Mouse (Mus musculus) small intestine, adult 2 months (tissue): ENCODE results near the gene Nudt8. TPM values are rescaled to one million over a fixed set of nuclear protein-coding genes. Genes with fewer than 3 reads are reported as not detected.
"Not testable (repeated sequence)": the region's sequence is repeated elsewhere in the genome, so short reads cannot be mapped to it uniquely, and the experiment has no call there.

Experiments
- H3K27ac ChIP-seq: fragments of 200-500 bp; 2 replicates; pipeline ENCODE4 v1.5.1; 2012; ENCODE audit warnings: low read depth, low read length, control low read depth, inconsistent platforms; ENCODE audit not compliant: insufficient read depth
- H3K27me3 ChIP-seq: fragments of 200-500 bp; 2 replicates; pipeline ENCODE4 v1.6.1; 2012; ENCODE audit warnings: mild to moderate bottlenecking, moderate library complexity, low read length, inconsistent platforms; ENCODE audit not compliant: control insufficient read depth, insufficient read depth
- H3K36me3 ChIP-seq: fragments of 200-500 bp; 2 replicates; pipeline ENCODE4 v1.6.1; 2012; ENCODE audit warnings: mild to moderate bottlenecking, low read length, control low read depth, inconsistent platforms; ENCODE audit not compliant: control insufficient read depth, insufficient read depth
- H3K4me1 ChIP-seq: fragments of 200-500 bp; 2 replicates; pipeline ENCODE4 v1.6.1; 2012; ENCODE audit warnings: low read length, inconsistent platforms, mixed read lengths; ENCODE audit not compliant: control insufficient read depth, insufficient read depth, insufficient read length
- H3K4me3 ChIP-seq: fragments of 200-500 bp; 2 replicates; pipeline ENCODE4 v1.5.1; 2012; ENCODE audit warnings: low read depth, mild to moderate bottlenecking, control low read depth, inconsistent platforms, low read length, moderate library complexity
- CTCF ChIP-seq: fragments of 200-500 bp; IDR thresholded peaks from 2 replicates; pipeline ENCODE4 v1.5.1; 2012; ENCODE audit warnings: low read depth, mild to moderate bottlenecking, control low read depth, inconsistent platforms, low read length, moderate library complexity, mixed read lengths; ENCODE audit not compliant: insufficient replicate concordance, insufficient read length; ENCODE audit errors: extremely low read depth
- POLR2A ChIP-seq: fragments of 200-500 bp; IDR thresholded peaks from 2 replicates; pipeline ENCODE4 v1.6.1; 2012; ENCODE audit warnings: low read depth, mild to moderate bottlenecking, control low read depth, inconsistent platforms, low read length, moderate library complexity
- WGBS: fragments of 180-500 bp; shearing (Covaris S2); methylation state at CpG from one replicate; pipeline ENCODE4 v1.1.7; 2018; 5-methylcytosine and 5-hydroxymethylcytosine counted together
- polyA plus RNA-seq: library from polyadenylated mRNA; depleted of rRNA; stranded (reverse); fragments of >200 nt; gene quantifications from 2 replicates; pipeline ENCODE4 v1.2.3, GENCODE M21; 2012

The Nudt8 gene
- polyA plus RNA-seq, 1 experiment = 30.6 TPM

DNA sequence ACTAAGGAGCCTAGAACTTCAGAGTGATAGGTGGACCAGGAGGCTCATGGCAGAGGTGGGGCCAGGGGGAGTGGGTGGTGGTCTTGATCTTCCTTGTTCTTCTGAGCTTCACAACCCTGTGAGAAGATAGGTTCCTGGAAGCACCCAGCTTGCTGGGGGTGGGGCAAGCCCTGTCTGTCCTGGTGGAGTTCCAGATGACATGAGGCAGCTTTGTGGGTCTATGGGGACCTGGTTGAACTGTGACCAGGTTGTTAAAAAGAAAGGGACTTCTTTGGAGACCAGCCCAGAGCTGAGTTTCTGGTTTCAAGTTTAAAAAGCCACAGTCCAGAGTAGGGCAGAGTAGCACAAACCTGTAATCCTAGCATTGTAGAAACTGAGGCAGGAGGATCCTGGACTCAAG is 41.4 kb upstream of the Nudt8 start:
- no peak overlapping the region for H3K4me3 ChIP-seq
- no peaks in the 10 kb centered on the region for H3K27me3 ChIP-seq
- H3K27ac ChIP-seq = no peak overlapping the region
- peaks cover 25% of the 10 kb centered on the region for H3K4me1 ChIP-seq
- TF ChIP-seq CTCF (no peak), POLR2A (no peak)
- H3K36me3 ChIP-seq = no peaks in the 10 kb centered on the region

DNA sequence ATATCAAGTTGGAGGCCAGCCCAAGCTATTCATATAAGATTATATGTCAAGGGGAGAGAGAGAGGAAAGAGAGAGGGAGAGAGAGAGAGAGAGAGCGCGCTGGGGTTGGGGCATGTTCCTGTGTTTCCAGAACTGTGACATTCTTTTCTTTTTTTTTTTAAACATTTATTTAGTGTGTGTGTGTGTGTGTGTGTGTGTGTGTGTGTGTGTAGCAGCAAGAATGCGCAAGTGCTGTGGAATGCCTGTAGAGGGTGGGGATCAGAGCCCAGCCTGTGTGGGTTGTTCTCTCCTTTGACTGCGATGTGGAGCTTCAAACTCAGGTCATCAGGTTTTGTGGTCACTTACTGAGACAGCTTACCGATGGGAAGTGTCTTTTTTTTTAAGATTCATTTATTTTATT is 40.2 kb upstream of the Nudt8 start:
- 83% methylated on average over 5 of the region's 5 CpGs for WGBS
- TF ChIP-seq CTCF (no peak), POLR2A (no peak)
- H3K27ac ChIP-seq = no peak overlapping the region

DNA sequence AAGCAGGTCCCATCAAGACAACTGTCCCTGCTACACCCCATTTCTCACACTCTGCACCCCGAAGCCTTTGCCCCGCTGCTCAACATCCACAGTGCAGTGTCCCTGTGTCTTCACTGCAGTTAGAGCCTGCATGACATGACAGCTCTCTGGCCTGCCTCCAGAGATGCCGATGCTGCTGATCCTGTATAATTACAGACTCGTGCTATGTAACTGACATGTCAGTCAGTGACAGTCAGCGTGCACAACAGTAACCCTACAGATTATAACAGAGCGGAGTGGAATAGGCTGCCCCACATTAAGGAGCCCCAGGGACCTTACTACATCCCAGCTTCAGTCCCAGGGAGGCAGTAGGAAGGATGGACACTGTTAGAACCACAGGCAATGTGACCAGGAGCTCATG is 38.6 kb upstream of the Nudt8 start:
- 94% methylated on average over 6 of the region's 6 CpGs for WGBS
- H3K27me3 ChIP-seq = not testable (repeated sequence)
- peaks cover 11% of the 10 kb centered on the region; the same call in 1 of the 2 replicates for H3K4me1 ChIP-seq

More for the DNA sequence above, 40.2 kb upstream of the Nudt8 start:
- peaks cover 22% of the 10 kb centered on the region for H3K4me1 ChIP-seq
- H3K4me3 ChIP-seq = no peak overlapping the region
- H3K27me3 ChIP-seq = no peaks in the 10 kb centered on the region
- no peaks in the 10 kb centered on the region for H3K36me3 ChIP-seq

DNA sequence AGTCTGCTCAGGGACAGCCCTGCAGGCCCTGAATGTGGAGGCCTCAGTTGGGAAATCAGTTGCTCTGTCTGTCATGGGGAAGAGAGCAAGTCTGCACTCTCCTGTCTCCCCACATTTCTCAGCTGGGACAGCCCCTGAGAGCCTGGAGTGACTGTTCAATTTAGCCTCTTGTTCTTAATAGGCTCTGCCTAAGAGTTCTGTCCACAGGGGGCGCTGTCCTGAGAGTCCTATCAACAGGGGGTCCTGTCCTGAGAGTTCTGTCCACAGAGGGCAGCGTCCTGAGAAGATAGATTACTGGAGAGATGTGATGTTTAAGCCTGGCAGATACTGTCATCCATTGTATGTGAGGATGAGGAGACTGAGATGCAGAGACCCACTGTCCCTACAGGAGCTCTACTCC is 37.9 kb upstream of the Nudt8 start:
- WGBS = 19% methylated on average over 2 of the region's 2 CpGs
- TF ChIP-seq POLR2A = no peak
- TF ChIP-seq CTCF = 0 out of 2 replicates have a peak, but pooled peaks have one; percentile 27

More for the DNA sequence above, 38.6 kb upstream of the Nudt8 start:
- not testable (repeated sequence) for H3K4me3 ChIP-seq, H3K36me3 ChIP-seq, H3K27ac ChIP-seq

DNA sequence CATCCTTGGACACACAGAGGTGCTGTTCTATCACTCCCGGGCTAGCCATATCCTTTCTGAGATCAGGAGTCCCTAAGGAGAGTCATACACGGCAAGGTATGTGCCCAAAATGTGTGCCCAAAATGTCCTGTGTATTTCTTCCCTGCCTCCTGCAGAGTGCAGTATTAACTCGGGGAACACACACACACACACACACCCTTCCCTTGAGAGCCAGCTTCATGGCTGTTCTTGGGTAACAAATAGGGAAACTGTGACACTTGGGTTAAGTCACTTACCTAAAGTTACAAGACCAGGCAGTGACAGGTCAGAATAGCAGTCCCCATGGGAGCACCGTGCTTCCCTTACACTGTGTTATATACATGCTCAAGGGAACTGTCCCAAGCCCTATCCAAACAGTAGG is 36.4 kb upstream of the Nudt8 start:
- H3K36me3 ChIP-seq = no peaks in the 10 kb centered on the region
- no peak overlapping the region for H3K27ac ChIP-seq
- H3K27me3 ChIP-seq = no peaks in the 10 kb centered on the region
- no peak overlapping the region for H3K4me3 ChIP-seq
- TF ChIP-seq POLR2A (no peak), CTCF (no peak)
- 70% methylated on average over 4 of the region's 4 CpGs for WGBS
- H3K4me1 ChIP-seq = no peaks in the 10 kb centered on the region

More for the DNA sequence above, 37.9 kb upstream of the Nudt8 start:
- Histone ChIP-seq H3K27me3 (no peaks in the 10 kb centered on the region), H3K4me1 (peaks cover 11% of the 10 kb centered on the region; the same call in 1 of the 2 replicates), H3K27ac (no peak overlapping the region), H3K4me3 (no peak overlapping the region), H3K36me3 (no peaks in the 10 kb centered on the region)

DNA sequence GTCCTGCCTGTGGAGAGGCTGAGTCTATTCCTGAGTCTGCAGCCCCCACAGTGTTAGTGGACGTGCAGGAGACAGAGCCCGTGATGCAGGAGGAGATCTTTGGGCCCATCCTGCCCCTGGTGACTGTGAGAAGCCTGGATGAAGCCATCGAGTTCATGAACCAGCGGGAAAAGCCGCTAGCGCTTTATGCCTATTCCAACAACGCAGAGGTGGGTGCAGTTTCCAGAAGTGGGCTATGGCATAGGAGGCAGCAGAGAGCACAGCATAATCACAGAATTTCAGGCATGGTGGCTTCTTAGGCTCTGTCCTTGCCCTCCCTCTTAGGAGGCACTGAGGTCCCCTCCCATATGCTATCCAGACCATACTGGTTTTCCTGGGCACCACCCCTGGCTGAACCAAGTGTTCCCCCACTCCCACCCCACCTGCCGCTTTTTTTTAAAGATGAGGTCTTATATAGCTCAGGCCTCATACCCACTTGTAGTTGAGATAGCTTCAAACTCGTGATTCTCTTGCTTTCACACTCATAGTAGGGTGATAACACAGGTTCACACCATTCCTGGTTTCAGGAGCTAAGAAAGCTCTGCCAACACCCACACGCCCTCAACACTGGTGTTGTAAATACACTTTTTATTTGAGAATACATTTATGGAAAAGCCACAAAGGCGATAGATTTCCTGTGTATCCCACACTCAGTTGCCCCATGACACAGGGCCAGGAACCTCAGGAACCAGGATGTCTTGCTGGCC is 33.9 kb upstream of the Nudt8 start:
- Histone ChIP-seq H3K27me3 (no peaks in the 10 kb centered on the region), H3K36me3 (no peaks in the 10 kb centered on the region), H3K4me1 (peaks cover 6% of the 10 kb centered on the region; the same call in 1 of the 2 replicates), H3K27ac (no peak overlapping the region), H3K4me3 (no peak overlapping the region)
- WGBS = 77% methylated on average over 11 of the region's 11 CpGs
- TF ChIP-seq CTCF = no peak
- TF ChIP-seq POLR2A = no peak

DNA sequence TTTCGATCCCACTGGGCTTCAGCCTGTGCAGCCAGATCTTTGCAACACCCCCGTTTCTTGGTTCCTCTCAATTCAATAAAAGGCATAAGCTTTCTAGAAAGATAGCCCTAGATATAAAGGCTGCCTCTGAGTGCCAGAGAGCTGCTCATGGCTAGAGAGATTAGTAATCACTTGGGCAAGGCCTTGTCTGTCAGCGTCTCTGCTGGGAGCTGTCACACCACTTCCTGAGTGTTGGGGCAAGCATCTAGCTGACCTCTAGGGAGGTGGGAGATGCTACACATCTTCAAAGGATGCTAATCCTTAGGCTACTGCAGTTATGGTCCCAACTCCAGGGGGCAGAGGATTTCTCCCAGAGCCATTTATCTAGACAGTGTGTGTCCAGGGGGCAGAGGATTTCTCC is 33.1 kb upstream of the Nudt8 start:
- no peak for TF ChIP-seq POLR2A
- no peak for TF ChIP-seq CTCF
- H3K4me1 ChIP-seq = peaks cover 9% of the 10 kb centered on the region; the same call in 1 of the 2 replicates
- H3K27ac ChIP-seq = no peak overlapping the region
- WGBS = 82% methylated on average over 3 of the region's 3 CpGs
- H3K4me3 ChIP-seq = no peak overlapping the region
- no peaks in the 10 kb centered on the region for H3K36me3 ChIP-seq
- H3K27me3 ChIP-seq = no peaks in the 10 kb centered on the region

DNA sequence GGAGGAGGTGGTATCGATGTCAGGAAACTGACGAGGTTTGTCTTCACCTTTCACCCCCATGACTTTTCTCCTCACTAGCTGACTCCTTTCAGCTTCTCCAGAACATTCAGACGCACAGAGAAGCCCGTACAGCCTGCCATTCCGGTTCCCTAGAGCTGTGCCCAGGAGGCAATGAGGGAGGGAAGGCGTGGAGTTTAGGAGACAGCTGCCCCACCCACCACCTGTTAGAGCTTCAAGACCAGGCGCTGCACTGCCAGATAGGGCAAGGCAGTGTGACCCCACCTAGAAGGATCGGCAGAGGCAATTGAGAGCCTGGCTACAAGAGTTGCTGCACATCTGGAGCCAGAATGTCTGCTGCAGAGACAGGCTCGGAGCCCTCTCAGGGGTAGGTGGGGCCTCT is 28.2 kb upstream of the Nudt8 start, which contains the start of gene Aldh3b2:
Gene Aldh3b2 (plus strand): TSS at position 100 of the 400 bp plus-strand sequence.
- Histone ChIP-seq H3K36me3 (no peaks in the 10 kb centered on the region), H3K27ac (0 out of 2 replicates have a peak within 1 kb of the TSS, but pooled peaks have one; percentile 3), H3K27me3 (no peaks in the 10 kb centered on the region), H3K4me3 (no peak within 1 kb of the TSS), H3K4me1 (peaks cover 18% of the 10 kb centered on the region)
- 18% methylated on average over 9 of the region's 9 CpGs for WGBS
- TF ChIP-seq POLR2A = no peak
- no peak for TF ChIP-seq CTCF

DNA sequence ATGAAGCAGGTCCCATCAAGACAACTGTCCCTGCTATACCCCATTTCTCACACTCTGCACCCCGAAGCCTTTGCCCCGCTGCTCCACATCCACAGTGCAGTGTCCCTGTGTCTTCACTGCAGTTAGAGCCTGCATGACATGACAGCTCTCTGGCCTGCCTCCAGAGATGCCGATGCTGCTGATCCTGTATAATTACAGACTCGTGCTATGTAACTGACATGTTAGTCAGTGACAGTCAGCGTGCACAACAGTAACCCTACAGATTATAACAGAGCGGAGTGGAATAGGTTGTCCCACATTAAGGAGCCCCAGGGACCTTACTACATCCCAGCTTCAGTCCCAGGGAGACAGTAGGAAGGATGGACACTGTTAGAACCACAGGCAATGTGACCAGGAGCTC is 25.8 kb upstream of the Nudt8 start:
- H3K27me3 ChIP-seq, H3K4me3 ChIP-seq, H3K27ac ChIP-seq, H3K36me3 ChIP-seq: not testable (repeated sequence)
- H3K4me1 ChIP-seq = peaks cover 17% of the 10 kb centered on the region
- 96% methylated on average over 6 of the region's 6 CpGs for WGBS
